8 mouse cellular contexts compared by ENCODE assay signal in the genomic region with DNA sequence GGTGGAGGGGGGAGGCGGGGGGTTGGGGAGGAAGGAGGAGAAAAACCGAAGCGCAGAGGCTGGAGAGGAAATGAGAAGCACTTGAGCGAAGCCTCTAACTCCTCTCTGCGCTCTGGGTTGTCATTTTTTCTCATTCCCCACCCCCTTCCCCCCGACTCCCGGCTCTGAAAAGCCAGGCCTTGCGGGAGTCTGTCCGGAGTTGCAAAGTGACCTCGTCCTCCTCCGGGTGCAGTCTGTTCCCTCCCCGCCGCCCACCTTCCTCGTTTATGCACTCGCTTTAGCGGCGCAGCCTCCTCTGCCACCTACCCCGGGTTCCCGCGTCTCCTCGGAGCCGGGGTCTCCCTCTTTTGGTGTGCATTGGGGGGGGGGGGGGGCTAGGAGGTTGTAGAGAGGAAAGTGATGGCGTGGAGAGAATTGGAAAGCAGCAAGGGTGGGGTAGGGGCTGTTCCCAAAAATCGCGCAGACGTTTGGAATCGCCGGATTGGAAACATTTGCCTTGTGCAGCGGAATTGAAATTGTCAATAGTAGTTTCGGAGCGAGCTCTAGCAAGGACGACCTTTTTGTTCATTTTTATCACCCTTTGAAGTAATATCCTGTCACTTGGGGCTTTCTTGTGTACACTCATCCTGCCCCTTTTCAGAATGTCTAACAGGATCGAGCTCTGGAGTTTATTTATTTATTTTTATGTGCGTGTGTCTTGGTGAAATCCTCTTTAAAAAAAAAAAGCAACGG. TPM values are rescaled to one million over a fixed set of nuclear protein-coding genes. Genes with fewer than 3 reads are reported as not detected.
A peak's percentile ranks its signal among the peaks of the same experiment; 100 is the strongest.
DNase-seq lines count a peak whose midpoint lies in the region; ATAC-seq and TF ChIP-seq lines count a peak whose summit lies in the region.

No protein-coding gene starts in this region.

- H3K27ac ChIP-seq in left cerebral cortex, adult 2 months: no peak overlapping the region
- H3K27ac ChIP-seq in embryonic facial prominence, embryonic 12.5 days: no peak overlapping the region
- no peak overlapping the region for H3K27ac ChIP-seq in hindbrain, embryonic 14.5 days
- no peak overlapping the region for H3K27ac ChIP-seq in lung, embryonic 16.5 days (ENCODE audit: low read length)
- no peak overlapping the region for H3K27ac ChIP-seq in small intestine, adult 2 months (ENCODE audit: insufficient read depth, low read depth, low read length)

- no peak for TF ChIP-seq CTCF in left cerebral cortex, adult 2 months (IDR thresholded peaks at IDR 0.05)
- TF ChIP-seq CTCF in small intestine, adult 2 months (IDR thresholded peaks at IDR 0.05; ENCODE audit: extremely low read depth, insufficient read length, insufficient replicate concordance, low read depth, low read length): no peak

- H3K4me3 ChIP-seq in left cerebral cortex, adult 2 months: peak overlapping the region; percentile 61
- H3K4me3 ChIP-seq in embryonic facial prominence, embryonic 12.5 days: peak overlapping the region; percentile 58
- peak overlapping the region; percentile 48 for H3K4me3 ChIP-seq in hindbrain, embryonic 14.5 days (replicated peaks; ENCODE audit: low read length)
- H3K4me3 ChIP-seq in lung, embryonic 16.5 days (ENCODE audit: low read length): peak overlapping the region; percentile 72
- peak overlapping the region; percentile 74 for H3K4me3 ChIP-seq in small intestine, adult 2 months (ENCODE audit: low read depth, low read length)

- under 1% methylated on average over 35 of the region's 35 CpGs for WGBS in embryonic facial prominence, embryonic 12.5 days
- under 1% methylated on average over 34 of the region's 35 CpGs for WGBS in hindbrain, embryonic 14.5 days
- WGBS in lung, embryonic 16.5 days: under 1% methylated on average over 35 of the region's 35 CpGs
- WGBS in small intestine, adult 2 months: 3% methylated on average over 35 of the region's 35 CpGs

- H3K4me1 ChIP-seq in embryonic facial prominence, embryonic 12.5 days: peaks cover 11% of the 10 kb centered on the region; the same call in 1 of the 2 replicates
- 0 out of 2 replicates have a peak, but pooled peaks cover 9% of the 10 kb centered on the region for H3K4me1 ChIP-seq in hindbrain, embryonic 14.5 days (replicated peaks; ENCODE audit: control insufficient read depth, insufficient read depth, low read length)
- H3K4me1 ChIP-seq in lung, embryonic 16.5 days (replicated peaks; ENCODE audit: control insufficient read depth, insufficient read depth, low read length): peaks cover 14% of the 10 kb centered on the region
- peaks cover 17% of the 10 kb centered on the region for H3K4me1 ChIP-seq in small intestine, adult 2 months (ENCODE audit: control insufficient read depth, insufficient read depth, insufficient read length, low read length)

- H3K27me3 ChIP-seq in embryonic facial prominence, embryonic 12.5 days: peaks cover 66% of the 10 kb centered on the region
- H3K27me3 ChIP-seq in hindbrain, embryonic 14.5 days (ENCODE audit: control insufficient read depth, insufficient read depth, low read length): peaks cover 50% of the 10 kb centered on the region
- peaks cover 63% of the 10 kb centered on the region for H3K27me3 ChIP-seq in lung, embryonic 16.5 days (ENCODE audit: control insufficient read depth, insufficient read depth, low read depth, low read length)
- peaks cover 65% of the 10 kb centered on the region for H3K27me3 ChIP-seq in small intestine, adult 2 months (ENCODE audit: control insufficient read depth, insufficient read depth, low read length)

- no peaks in the 10 kb centered on the region for H3K36me3 ChIP-seq in embryonic facial prominence, embryonic 12.5 days
- H3K36me3 ChIP-seq in hindbrain, embryonic 14.5 days (replicated peaks; ENCODE audit: control insufficient read depth, insufficient read depth): no peaks in the 10 kb centered on the region
- no peaks in the 10 kb centered on the region for H3K36me3 ChIP-seq in lung, embryonic 16.5 days (ENCODE audit: control insufficient read depth, insufficient read depth, low read length)
- no peaks in the 10 kb centered on the region for H3K36me3 ChIP-seq in small intestine, adult 2 months (ENCODE audit: control insufficient read depth, insufficient read depth, low read length)

- no peaks in the 10 kb centered on the region for H3K9me3 ChIP-seq in embryonic facial prominence, embryonic 12.5 days
- H3K9me3 ChIP-seq in hindbrain, embryonic 14.5 days (ENCODE audit: control insufficient read depth, low read length): no peaks in the 10 kb centered on the region
- peaks cover 2% of the 10 kb centered on the region; the same call in 1 of the 2 replicates for H3K9me3 ChIP-seq in lung, embryonic 16.5 days (ENCODE audit: control insufficient read depth, low read length)

- TF ChIP-seq POLR2A in small intestine, adult 2 months (IDR thresholded peaks at IDR 0.05; ENCODE audit: low read depth, low read length): no peak

- peak overlapping the region; percentile 52; the same call in 1 of the 2 replicates for H3K9ac ChIP-seq in embryonic facial prominence, embryonic 12.5 days
- peak overlapping the region; percentile 69 for H3K9ac ChIP-seq in hindbrain, embryonic 14.5 days
- H3K9ac ChIP-seq in lung, embryonic 16.5 days (ENCODE audit: low read length): peak overlapping the region; percentile 65

- intact Hi-C loops in left cerebral cortex, adult 2 months (cut with DNase I): loop anchor here (2.0 to 10.0 kb wide), 3 partner anchors 382 to 496 kb away; no protein-coding TSS in a partner anchor

- peak overlapping the region; percentile 93 for H3K4me2 ChIP-seq in embryonic facial prominence, embryonic 12.5 days (replicated peaks)
- H3K4me2 ChIP-seq in hindbrain, embryonic 14.5 days (replicated peaks): peak overlapping the region; percentile 90
- H3K4me2 ChIP-seq in lung, embryonic 16.5 days (ENCODE audit: low read depth, low read length): peak overlapping the region; percentile 98

- peak; percentile 17 to 29 for DNase-seq in left cerebral cortex, adult 2 months (ENCODE audit: extremely low spot score in 1 of 2, low spot score in 2 of 2)
- DNase-seq in left cerebral cortex, adult 18-20 months (ENCODE audit: low spot score in 2 of 2): no peak
- peak; percentile 17 for DNase-seq in T-cell, adult 2 months (ENCODE audit: low spot score)
- DNase-seq in hindbrain, embryonic 14.5 days (ENCODE audit: low spot score): no peak

- ATAC-seq in embryonic facial prominence, embryonic 12.5 days (ENCODE audit: insufficient number of reproducible peaks, insufficient read depth, low FRiP score, low TSS enrichment): no peak
- ATAC-seq in hindbrain, embryonic 14.5 days (ENCODE audit: low FRiP score): peak; percentile 12; the same call in 1 of the 2 replicates
- ATAC-seq in lung, embryonic 16.5 days (ENCODE audit: low read depth): peak; percentile 41
- ATAC-seq in megakaryocyte-erythroid progenitor cell, adult 5-6 weeks (replicated peaks; ENCODE audit: low FRiP score, low TSS enrichment, poor library complexity, severe bottlenecking): no peak

RNA-seq across cellular contexts. Expression of a gene that starts 2.6 kb away (rescaled TPM):
- total RNA-seq in left cerebral cortex, adult 2 months (2021): 1 to 10 TPM; 3.4 to 3.7 TPM
- 1 to 10 TPM; 2.2 to 2.3 TPM for total RNA-seq in left cerebral cortex, adult 18-20 months (2021)
- polyA plus RNA-seq in embryonic facial prominence, embryonic 12.5 days (2016; fragmentation: Nextera tagmentation; extraction: Ambion mirVana): 2.2 and 2.6 TPM in 2 replicates
- polyA plus RNA-seq in hindbrain, embryonic 14.5 days (2014; fragmentation: Nextera tagmentation; extraction: Ambion mirVana): 6.3 and 7.7 TPM in 2 replicates
- polyA plus RNA-seq in lung, embryonic 16.5 days (2015; fragmentation: Nextera tagmentation; extraction: Ambion mirVana): 1.3 and 2.0 TPM in 2 replicates
- polyA plus RNA-seq in small intestine, adult 2 months (2012; rRNA removed): 0.01 TPM in 2 replicates
- 0.07 TPM in 1 of 2 replicates, not detected in the other for total RNA-seq in megakaryocyte-erythroid progenitor cell, adult 5-6 weeks (2014; fragmentation: Nextera tagmentation)
- total RNA-seq in megakaryocyte-erythroid progenitor cell, adult 5-6 weeks (2017): 0.19 TPM in 2 replicates

Comparison
In these comparisons a context has a peak if more than half of its experiments do, and no peak if none do; other contexts are left out.
1. DNase-seq: peak in left cerebral cortex, adult 2 months (2 of 2) and T-cell, adult 2 months (single experiment); none in left cerebral cortex, adult 18-20 months (0 of 2) and hindbrain, embryonic 14.5 days (single experiment).
2. ATAC-seq: peak in hindbrain, embryonic 14.5 days (single experiment) and lung, embryonic 16.5 days (single experiment); none in embryonic facial prominence, embryonic 12.5 days (single experiment) and megakaryocyte-erythroid progenitor cell, adult 5-6 weeks (single experiment).
3. Peak in every context shown above with its lines, with median percentiles within 50 percentile points of each other: H3K4me3 ChIP-seq, H3K4me2 ChIP-seq and H3K9ac ChIP-seq.